Mouse (Mus musculus): Measurements from ENCODE around the gene Pamr1. TPM values are rescaled to one million over a fixed set of nuclear protein-coding genes. Genes with fewer than 3 reads are reported as not detected.
A peak's percentile ranks its signal among the peaks of the same experiment; 100 is the strongest.

Gene Pamr1
- polyA plus RNA-seq, 1 experiment, result 5.0 TPM

GRCm38 (mm10) chr2:102610485-102610884, 60.7 kb downstream of the Pamr1 start:
- H3K4me3 ChIP-seq (replicated peaks; ENCODE audit: insufficient read depth, low read depth, low read length), result no peak overlapping the region
- DNase-seq, result no peak
- no peak overlapping the region for H3K27ac ChIP-seq (ENCODE audit: insufficient read depth, low read length)

GRCm38 (mm10) chr2:102616637-102617036, 66.8 kb downstream of the Pamr1 start:
- Histone ChIP-seq H3K4me3 (replicated peaks; ENCODE audit: insufficient read depth, low read depth, low read length) (no peak overlapping the region), H3K27me3 (ENCODE audit: control insufficient read depth, insufficient read depth, low read length) (no peaks in the 10 kb centered on the region), H3K27ac (ENCODE audit: insufficient read depth, low read length) (no peak overlapping the region), H3K4me1 (ENCODE audit: control insufficient read depth, insufficient read depth, low read length) (no peaks in the 10 kb centered on the region)
- TF ChIP-seq POLR2A (IDR thresholded peaks at IDR 0.05; ENCODE audit: borderline replicate concordance, insufficient read depth, low read length) (no peak), CTCF (IDR thresholded peaks at IDR 0.05; ENCODE audit: borderline replicate concordance, insufficient read depth, low read depth, low read length) (no peak)
- DNase-seq, result no peak
- WGBS, result 89% methylated on average over 2 of the region's 2 CpGs

More at GRCm38 (mm10) chr2:102610485-102610884, 60.7 kb downstream of the Pamr1 start:
- Histone ChIP-seq H3K4me1 (ENCODE audit: control insufficient read depth, insufficient read depth, low read length) (no peaks in the 10 kb centered on the region), H3K27me3 (ENCODE audit: control insufficient read depth, insufficient read depth, low read length) (no peaks in the 10 kb centered on the region)
- WGBS, result 94% methylated on average over 4 of the region's 4 CpGs
- no peak for TF ChIP-seq CTCF (IDR thresholded peaks at IDR 0.05; ENCODE audit: borderline replicate concordance, insufficient read depth, low read depth, low read length)
- no peak for TF ChIP-seq POLR2A (IDR thresholded peaks at IDR 0.05; ENCODE audit: borderline replicate concordance, insufficient read depth, low read length)

DNA sequence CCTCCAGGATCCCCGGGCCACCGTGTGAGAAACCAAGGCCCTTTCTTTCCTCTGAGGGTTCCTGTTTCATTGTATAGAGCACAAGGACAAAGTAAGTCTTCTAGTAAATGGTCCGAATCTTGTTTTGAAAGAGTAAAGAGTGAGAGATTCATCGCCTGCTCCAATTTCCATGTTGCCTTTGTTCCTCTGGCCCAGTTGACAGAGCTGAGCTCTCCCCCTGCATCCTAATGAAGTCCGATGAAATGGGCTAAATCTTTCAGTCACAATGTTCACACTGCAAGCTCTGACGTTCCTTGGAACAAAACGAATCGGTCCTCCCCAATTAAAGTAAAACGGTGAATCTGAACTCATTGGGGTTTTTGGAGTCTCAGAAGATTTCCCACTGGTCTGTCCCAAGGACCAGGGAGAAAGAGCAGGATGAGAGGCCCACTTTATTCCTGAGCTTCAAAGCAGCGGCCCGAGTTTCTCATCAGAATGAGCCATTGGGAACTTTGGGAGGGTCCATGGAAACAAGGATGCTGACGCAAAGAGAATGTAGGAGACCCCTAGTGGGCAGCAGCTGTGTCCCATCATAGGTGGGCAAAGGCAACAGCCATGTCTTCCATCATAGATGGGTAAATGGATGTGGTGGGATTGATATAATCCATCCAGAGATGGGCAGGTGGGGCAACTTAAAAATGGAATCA, 71.1 kb downstream of the Pamr1 start:
- Histone ChIP-seq H3K27ac (ENCODE audit: insufficient read depth, low read length) (peak overlapping the region; percentile 53; the same call in 1 of the 2 replicates), H3K27me3 (ENCODE audit: control insufficient read depth, insufficient read depth, low read length) (no peaks in the 10 kb centered on the region), H3K4me1 (ENCODE audit: control insufficient read depth, insufficient read depth, low read length) (no peaks in the 10 kb centered on the region), H3K4me3 (replicated peaks; ENCODE audit: insufficient read depth, low read depth, low read length) (no peak overlapping the region)
- WGBS, result 81% methylated on average over 12 of the region's 12 CpGs
- TF ChIP-seq CTCF (IDR thresholded peaks at IDR 0.05; ENCODE audit: borderline replicate concordance, insufficient read depth, low read depth, low read length), result no peak
- TF ChIP-seq POLR2A (IDR thresholded peaks at IDR 0.05; ENCODE audit: borderline replicate concordance, insufficient read depth, low read length), result no peak
- DNase-seq, result peak in 1 of 2 experiments; percentile 30

- TF ChIP-seq POLR2A (IDR thresholded peaks at IDR 0.05; ENCODE audit: borderline replicate concordance, insufficient read depth, low read length), result no peak
- TF ChIP-seq CTCF (IDR thresholded peaks at IDR 0.05; ENCODE audit: borderline replicate concordance, insufficient read depth, low read depth, low read length), result no peak
- H3K4me1 ChIP-seq (ENCODE audit: control insufficient read depth, insufficient read depth, low read length), result no peaks in the 10 kb centered on the region
- WGBS, result 44% methylated on average over 5 of the region's 5 CpGs
- H3K27me3 ChIP-seq (ENCODE audit: control insufficient read depth, insufficient read depth, low read length), result no peaks in the 10 kb centered on the region
- DNase-seq, result no peak
- H3K4me3 ChIP-seq (replicated peaks; ENCODE audit: insufficient read depth, low read depth, low read length), result no peak overlapping the region
- H3K27ac ChIP-seq (ENCODE audit: insufficient read depth, low read length), result no peak overlapping the region
These were observed 72.4 kb downstream of the Pamr1 start for GRCm38 (mm10) chr2:102622176-102622575.

- no peak overlapping the region for H3K4me3 ChIP-seq (replicated peaks; ENCODE audit: insufficient read depth, low read depth, low read length)
- H3K27ac ChIP-seq (ENCODE audit: insufficient read depth, low read length), result no peak overlapping the region
- no peak for DNase-seq
- TF ChIP-seq CTCF (IDR thresholded peaks at IDR 0.05; ENCODE audit: borderline replicate concordance, insufficient read depth, low read depth, low read length) (no peak), POLR2A (IDR thresholded peaks at IDR 0.05; ENCODE audit: borderline replicate concordance, insufficient read depth, low read length) (no peak)
- H3K4me1 ChIP-seq (ENCODE audit: control insufficient read depth, insufficient read depth, low read length), result no peaks in the 10 kb centered on the region
- H3K27me3 ChIP-seq (ENCODE audit: control insufficient read depth, insufficient read depth, low read length), result no peaks in the 10 kb centered on the region
These were observed 73.1 kb downstream of the Pamr1 start for GRCm38 (mm10) chr2:102622943-102623342.

DNA sequence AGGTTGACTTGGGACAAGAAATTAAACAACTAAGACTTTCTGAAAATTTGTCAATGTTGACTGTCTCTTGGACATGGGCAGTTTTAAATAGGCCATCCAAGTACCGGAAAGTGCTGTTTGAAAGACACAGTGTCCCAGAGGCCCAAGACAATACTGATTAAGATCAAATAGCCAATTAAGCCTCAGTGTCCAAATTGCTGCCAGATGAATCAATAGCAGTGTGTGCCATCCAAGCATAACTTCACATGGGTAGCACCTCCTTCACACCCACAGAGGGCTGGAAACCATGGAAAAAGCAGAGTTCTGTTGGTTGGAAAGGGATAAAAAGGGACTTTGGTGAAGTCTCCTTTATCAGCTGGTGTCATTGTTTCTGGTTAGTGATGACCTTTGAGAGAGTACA, 74.7 kb downstream of the Pamr1 start:
- no peak for DNase-seq

GRCm38 (mm10) chr2:102632361-102632760, 82.5 kb downstream of the Pamr1 start:
- no peak for DNase-seq
- 94% methylated on average over 4 of the region's 4 CpGs for WGBS
- no peak overlapping the region for H3K4me3 ChIP-seq (replicated peaks; ENCODE audit: insufficient read depth, low read depth, low read length)
- no peak overlapping the region for H3K27ac ChIP-seq (ENCODE audit: insufficient read depth, low read length)
- H3K4me1 ChIP-seq (ENCODE audit: control insufficient read depth, insufficient read depth, low read length), result no peaks in the 10 kb centered on the region
- H3K27me3 ChIP-seq (ENCODE audit: control insufficient read depth, insufficient read depth, low read length), result no peaks in the 10 kb centered on the region
- TF ChIP-seq POLR2A (IDR thresholded peaks at IDR 0.05; ENCODE audit: borderline replicate concordance, insufficient read depth, low read length), result no peak
- no peak for TF ChIP-seq CTCF (IDR thresholded peaks at IDR 0.05; ENCODE audit: borderline replicate concordance, insufficient read depth, low read depth, low read length)

More for the DNA sequence above, 74.7 kb downstream of the Pamr1 start:
- WGBS, result 86% methylated on average over 1 of the region's 1 CpGs
- TF ChIP-seq POLR2A (IDR thresholded peaks at IDR 0.05; ENCODE audit: borderline replicate concordance, insufficient read depth, low read length) (no peak), CTCF (IDR thresholded peaks at IDR 0.05; ENCODE audit: borderline replicate concordance, insufficient read depth, low read depth, low read length) (no peak)
- Histone ChIP-seq H3K27me3 (ENCODE audit: control insufficient read depth, insufficient read depth, low read length) (no peaks in the 10 kb centered on the region), H3K27ac (ENCODE audit: insufficient read depth, low read length) (no peak overlapping the region), H3K4me1 (ENCODE audit: control insufficient read depth, insufficient read depth, low read length) (no peaks in the 10 kb centered on the region), H3K4me3 (replicated peaks; ENCODE audit: insufficient read depth, low read depth, low read length) (no peak overlapping the region)

DNA sequence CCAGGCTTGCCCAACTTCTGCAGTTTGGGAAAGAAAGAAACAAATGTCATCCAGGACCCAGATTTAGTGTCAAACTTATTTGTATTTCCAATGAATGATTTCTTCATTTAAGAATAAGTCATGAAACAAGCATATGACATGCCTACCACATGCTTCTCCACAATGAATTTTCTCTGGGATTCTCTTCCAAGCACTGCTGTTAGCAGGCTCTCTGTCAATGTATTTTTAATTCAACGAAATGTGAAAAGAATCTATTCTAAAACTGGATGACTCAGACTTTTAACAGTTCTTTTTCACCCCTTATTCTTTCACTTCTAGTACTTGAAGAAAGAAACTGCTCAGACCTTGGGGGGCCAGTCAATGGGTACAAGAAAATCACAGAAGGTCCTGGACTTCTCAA, 84.2 kb downstream of the Pamr1 start:
- WGBS, result 86% methylated on average over 1 of the region's 1 CpGs
- Histone ChIP-seq H3K27ac (ENCODE audit: insufficient read depth, low read length) (no peak overlapping the region), H3K4me1 (ENCODE audit: control insufficient read depth, insufficient read depth, low read length) (no peaks in the 10 kb centered on the region), H3K4me3 (replicated peaks; ENCODE audit: insufficient read depth, low read depth, low read length) (no peak overlapping the region), H3K27me3 (ENCODE audit: control insufficient read depth, insufficient read depth, low read length) (no peaks in the 10 kb centered on the region)
- no peak for TF ChIP-seq POLR2A (IDR thresholded peaks at IDR 0.05; ENCODE audit: borderline replicate concordance, insufficient read depth, low read length)
- no peak for TF ChIP-seq CTCF (IDR thresholded peaks at IDR 0.05; ENCODE audit: borderline replicate concordance, insufficient read depth, low read depth, low read length)
- no peak for DNase-seq

Data from cerebellum, adult 2 months (tissue).